Mouse (Mus musculus): ENCODE measurements around the gene Aqp3.

DNA sequence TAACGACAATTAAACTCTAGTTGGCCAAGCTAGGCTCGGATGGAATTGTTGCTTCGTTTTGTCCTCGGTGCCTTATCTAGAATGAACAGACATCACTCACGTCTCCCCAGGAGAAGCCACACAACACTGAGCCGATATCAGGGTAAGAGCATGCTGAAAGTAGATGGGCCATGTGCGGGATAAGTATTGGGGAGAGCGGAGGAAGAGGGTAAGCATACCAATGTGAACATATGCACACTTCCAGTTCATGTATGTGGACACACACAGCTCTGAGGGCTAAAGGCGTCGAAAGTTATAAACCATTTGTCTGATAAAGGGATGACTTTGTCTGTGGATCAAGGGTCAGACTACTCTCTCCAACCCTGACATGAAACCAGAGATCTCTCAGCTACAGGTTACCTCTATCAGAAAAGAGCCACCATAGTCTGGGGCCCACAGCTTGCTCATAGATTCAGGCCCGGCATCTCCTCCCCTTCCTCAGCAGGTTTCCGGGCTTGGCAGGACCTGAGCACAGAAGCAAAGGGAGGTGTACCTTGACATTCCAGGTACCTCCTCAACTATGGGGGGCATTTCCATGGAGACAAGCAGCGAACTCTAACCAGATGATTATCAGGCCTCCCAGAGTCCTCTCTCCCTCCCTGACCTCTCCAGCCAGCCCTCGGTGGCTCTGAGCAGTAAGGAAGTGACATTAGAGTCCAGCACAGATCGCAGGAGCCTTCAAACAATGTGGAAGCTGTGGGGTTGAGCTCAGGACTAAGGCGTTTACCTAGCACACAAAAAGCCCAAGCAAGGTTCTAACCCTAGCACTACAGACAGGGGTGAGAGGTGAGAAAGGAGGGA is 10.3 kb downstream of the Aqp3 start:
- TF ChIP-seq CTCF (IDR thresholded peaks at IDR 0.05; ENCODE audit: extremely low read depth, insufficient read depth, insufficient read length, insufficient replicate concordance) (no peak), POLR2A (IDR thresholded peaks at IDR 0.05; ENCODE audit: low read depth, low read length) (no peak)

All from spleen, adult 2 months (tissue).